Mouse (Mus musculus): ENCODE data around the gene Disc1.

DNA sequence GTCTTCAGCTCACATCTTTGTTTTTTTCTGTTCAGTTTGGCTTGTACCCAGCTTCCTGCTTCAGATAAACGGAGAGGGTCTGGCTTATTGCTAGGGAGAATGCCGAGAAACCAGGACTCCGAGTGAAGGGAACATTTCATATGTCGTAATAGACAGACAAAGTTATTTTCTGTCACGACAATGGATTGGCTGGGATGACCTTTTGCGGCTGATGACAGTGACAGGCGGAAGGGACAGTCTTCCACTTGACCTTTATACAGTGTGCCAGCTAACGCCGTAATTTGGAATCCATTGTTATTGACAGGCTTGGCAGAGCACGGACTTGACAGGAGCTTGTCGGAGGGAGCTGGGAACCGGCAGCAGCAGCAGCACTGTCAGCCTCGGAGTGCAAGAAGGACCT, 48.3 kb downstream of the Disc1 start:
- TF ChIP-seq NRF1 (IDR thresholded peaks at IDR 0.05; ENCODE audit: insufficient read depth, low read depth, low read length, poor library complexity, severe bottlenecking) = no peak
- TF ChIP-seq GATA1 (IDR thresholded peaks at IDR 0.05; ENCODE audit: low read depth, low read length) = no peak
- no peak for TF ChIP-seq TBP (IDR thresholded peaks at IDR 0.05; ENCODE audit: low read depth, low read length)
- no peak for TF ChIP-seq HCFC1 (IDR thresholded peaks at IDR 0.05; ENCODE audit: low read depth, low read length)
- no peak for TF ChIP-seq GABPA (IDR thresholded peaks at IDR 0.05; ENCODE audit: low read depth, low read length)
- no peak for TF ChIP-seq E2F4 (IDR thresholded peaks at IDR 0.05; ENCODE audit: borderline replicate concordance, low read depth, low read length)
